Mouse (Mus musculus): ENCODE measurements around the gene Glrx5.

Glrx5 gene

DNA sequence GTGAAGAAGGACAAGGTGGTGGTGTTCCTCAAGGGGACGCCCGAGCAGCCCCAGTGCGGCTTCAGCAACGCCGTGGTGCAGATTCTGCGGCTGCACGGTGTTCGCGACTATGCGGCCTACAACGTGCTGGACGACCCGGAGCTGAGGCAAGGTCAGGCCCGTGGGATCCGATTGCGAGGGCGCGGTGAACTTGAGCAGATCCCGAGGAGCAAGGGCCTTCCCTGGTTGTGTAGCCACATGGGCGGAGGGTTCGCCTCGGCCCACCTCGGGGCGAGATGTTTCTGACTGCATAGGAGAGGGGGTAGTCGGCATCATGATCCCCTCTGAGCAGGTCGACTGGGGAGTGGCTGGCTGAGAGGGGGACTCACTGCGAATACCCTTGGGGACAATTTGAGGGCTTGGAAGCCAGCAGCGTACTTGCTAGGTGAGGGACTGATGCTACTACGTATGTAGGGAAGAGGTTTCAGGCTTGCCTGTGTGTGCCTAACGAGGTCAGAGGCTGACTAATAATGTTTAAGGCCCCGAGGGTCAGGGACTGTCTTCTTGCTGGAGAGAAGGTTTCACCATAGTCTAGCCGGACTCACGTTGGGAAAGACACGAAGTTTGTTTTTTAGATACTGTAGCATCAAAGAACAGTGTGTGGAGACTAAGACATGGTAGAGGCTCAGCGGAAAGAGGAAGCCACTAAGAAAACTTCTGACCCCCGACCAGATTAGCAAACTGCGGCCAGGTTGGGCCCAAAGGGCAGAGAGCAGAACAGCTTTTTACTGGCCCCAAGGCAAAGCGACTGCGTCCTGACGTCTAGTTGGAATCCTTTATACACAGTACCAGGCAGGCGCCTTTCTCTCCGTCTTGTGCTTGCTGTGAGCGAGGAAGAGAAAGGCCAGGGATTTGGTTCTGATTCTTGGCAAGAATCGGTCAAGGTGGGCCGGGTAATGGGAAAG, 616 bp downstream of the Glrx5 start:
- DNase-seq: no peak

DNA sequence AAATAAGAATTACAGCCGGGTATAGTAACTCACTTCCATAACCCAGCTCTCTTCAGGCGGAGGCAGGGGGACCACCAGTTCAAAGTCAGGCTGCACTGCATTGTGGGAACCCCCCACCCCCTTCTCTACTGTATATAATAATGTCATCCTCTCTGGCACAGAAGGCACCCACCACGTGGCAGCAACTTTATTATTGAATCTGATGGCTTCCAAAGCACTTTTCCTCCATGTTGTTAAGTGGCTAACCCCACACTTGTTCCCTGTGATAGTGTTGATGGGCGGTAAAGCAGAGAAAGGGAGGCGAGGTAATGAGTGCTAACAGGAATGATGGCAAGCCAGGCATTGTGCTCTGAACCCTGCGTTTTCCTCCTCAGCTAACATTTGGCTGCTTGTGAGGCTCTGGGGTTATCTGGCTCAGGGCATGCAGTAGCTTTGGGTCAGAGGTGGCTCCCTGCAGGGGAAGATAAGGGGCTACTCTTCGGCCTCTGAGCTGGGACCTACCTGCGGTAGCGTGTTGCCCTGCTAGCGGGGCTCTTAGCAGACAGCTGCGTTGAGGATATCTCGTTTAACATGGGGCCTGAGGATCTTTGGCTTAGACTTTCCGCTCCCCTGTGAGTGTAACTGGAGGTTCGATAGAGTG, 1.8 kb downstream of the Glrx5 start:
- no peak for DNase-seq

GRCm38 (mm10) chr12:105038211-105038610, 5.7 kb downstream of the Glrx5 start:
- DNase-seq: no peak

DNA sequence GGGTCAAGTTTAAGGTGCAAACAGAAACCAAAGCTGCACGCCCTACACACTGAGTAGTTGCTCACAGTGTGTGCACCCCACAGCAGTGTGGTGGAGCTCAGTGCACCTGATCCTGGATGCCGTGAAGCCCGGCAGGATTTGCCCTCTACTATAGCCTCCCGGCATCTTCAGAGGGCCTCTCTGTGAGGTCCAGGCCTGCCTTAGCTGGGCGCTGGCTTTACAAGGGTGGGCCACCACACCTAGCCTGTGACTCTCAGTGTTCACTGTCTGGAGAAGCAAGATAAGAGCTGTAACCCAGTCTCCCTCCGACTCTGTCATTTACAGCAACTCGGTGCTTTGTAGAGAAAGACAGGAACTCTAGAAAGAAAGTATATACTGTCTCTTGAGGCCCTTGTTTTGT, 6.4 kb downstream of the Glrx5 start:
- no peak for DNase-seq

DNA sequence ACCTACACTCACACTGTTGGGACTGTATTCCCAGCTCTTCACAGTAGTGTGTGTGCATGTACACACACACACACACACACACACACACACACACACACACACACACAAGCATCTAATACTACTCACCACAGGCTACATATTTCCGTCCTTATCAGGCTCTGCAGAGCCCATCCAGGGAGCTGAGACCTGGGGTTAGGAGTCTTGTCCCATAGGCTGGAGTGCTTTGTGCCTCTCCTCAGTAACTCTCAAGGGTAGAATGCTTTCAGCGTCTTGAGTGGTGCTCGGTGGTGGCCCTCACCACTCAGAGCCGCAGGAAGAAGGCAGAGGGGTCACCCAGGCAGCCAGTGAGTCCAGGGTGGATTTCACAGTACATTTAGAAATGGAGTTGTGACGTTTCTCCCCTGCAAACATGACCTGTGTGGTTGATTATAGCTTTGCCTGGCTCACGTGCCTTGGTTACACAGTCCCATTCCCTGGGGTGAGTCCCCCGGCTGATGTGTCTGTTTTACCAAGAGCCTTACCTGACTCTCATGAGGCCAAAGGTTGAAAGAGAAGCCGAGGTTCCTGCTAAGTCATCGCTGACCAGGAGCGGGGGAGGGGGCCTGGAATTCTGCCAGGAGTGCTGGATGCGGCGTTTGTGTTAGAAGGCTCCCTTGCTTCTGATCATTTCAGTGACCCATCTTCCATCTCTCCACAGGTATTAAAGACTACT, 7.2 kb downstream of the Glrx5 start:
- DNase-seq: no peak

DNA sequence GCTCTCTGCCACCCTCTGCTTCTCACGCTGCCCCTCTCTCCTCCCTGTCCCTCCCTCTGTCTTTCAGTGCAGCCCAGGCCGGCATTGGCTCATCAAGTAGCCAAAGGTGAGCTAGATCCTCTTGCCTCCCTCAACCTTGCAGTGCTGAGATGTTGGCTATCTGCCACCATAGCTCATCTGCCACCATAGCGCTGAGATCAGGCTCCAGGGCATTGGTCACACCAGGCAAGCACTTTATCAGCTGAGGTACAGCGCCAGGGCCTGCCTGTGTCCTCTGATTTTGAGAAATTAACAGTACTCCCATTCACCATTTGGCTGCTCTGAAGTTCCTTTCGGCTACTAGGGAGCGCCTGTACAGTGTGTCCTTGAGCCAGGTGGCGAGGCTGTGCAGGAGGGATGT, 8.5 kb downstream of the Glrx5 start:
- DNase-seq: no peak

DNA sequence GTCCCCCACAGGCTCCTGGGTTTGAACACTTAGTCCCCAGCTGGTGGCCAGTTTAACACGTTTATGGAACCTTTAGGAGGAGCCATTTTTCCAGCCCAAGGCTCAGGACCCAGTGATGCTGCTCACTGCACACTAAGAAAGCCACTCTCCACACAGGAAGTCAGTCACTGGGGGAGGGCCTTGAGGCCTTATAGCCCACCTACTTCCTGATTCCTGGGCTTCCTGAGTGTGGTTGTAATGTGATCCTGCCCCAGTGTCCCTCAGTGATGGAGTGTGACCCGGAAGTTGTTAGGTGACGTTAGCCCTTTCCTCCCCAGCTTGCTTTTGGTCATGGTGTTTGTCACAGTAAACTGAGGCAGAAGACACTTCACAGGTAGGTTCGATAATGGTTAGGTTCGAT, 10.6 kb downstream of the Glrx5 start:
- no peak for DNase-seq

DNA sequence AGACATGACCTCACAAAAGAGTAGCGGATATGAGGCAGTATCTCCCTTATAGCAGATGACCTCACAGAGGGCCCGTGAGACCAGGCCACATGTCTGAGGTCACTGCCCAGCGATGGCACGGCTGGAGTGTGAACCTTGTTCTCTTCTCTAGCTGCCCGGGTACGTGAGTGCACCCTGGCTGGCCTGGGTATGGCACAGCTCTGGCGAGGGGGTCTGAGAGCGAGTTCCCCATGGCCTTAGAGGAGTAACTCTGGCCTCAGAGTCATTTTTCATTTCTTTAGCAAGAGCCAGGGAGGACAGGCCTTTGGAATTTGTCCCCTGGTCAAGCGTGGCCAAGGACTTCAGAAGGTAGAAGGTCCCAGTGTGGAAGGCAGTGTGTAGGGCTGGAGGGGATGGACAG, 12.3 kb downstream of the Glrx5 start:
- DNase-seq: no peak

- DNase-seq: no peak
These were observed 15.9 kb downstream of the Glrx5 start for GRCm38 (mm10) chr12:105048301-105048863.

DNA sequence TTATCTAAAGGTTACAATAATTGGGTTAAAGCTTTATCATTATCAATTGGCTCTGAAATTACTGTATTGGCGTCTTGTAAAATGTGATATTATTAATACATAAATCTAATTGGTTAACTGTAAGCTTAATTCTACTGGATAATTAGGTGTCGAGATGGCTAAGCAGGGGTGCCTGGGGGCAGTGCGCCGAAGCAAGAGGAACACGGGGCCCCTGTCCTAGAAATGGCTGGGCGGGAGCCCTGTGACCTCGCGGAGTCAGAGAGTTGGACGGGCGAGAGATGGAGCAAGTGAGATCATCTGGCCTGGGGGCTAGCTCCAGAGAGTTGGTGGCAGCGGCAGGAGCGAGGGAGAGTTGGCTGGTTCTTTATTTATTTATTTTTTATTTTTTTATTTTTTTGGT, 17.3 kb downstream of the Glrx5 start:
- no peak for DNase-seq

GRCm38 (mm10) chr12:105050898-105051297, 18.4 kb downstream of the Glrx5 start:
- peak; percentile 62 for DNase-seq

GRCm38 (mm10) chr12:105054041-105054440, 21.6 kb downstream of the Glrx5 start:
- DNase-seq: no peak

DNA sequence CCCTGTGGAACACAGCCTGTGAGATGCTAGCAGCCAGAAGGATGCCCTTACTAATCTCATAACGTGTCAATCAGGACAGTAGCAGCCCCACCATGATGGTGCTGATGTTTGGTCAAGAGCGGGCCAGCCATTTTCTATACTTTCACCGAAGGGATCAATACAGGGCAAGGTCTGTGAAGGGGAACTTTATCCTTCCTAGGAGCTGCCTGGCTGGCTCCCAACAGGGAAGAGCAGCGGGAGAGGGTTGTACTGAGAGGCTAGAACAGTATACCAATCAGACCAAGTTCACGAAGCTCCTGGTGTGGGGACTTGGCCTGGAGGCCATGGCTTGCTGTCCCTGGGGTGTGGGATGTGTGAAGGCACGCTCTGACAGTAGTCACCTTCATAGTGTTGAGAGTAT, 22.8 kb downstream of the Glrx5 start:
- DNase-seq: no peak

DNA sequence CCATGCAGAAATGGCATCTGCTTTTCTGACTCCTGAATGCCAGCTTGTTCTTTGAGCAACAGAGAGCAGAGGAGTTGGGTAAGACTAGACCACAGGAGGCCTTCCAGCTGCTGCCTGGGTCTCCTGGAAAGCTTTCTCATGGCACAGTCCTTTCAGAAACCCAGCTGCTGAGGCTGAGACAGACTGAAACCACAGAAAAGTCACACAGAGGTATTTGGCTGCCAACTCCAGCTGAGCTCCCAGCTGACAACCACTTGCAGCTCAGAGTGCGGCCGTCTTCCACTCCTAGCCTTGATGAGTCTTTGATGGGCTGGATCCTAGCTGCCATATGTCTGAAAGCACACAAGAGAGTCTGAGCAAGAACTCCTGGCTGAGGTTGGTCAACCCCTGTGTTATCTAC, 27.5 kb downstream of the Glrx5 start:
- DNase-seq: no peak

- DNase-seq: peak; percentile 33
These were observed 31.0 kb downstream of the Glrx5 start for GRCm38 (mm10) chr12:105063201-105064134.

DNA sequence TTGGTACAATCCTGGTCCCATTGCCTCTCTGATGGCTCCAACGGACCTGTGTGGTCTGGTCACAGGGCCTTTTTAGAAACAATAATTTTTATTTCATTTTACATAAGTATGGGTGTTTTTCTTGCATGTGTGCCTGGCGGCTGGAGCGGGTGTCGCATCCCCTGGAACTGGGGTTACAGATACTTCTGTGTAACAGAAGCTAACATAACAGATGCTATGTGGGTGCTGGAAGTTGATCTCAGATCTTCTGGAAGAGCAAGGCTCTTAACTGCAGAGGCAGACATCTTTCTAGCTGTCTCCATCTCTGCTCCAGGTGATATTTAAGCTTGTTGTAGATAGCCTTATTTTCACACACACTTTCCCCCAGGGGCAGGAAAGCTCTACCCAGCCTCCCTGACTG, 31.7 kb downstream of the Glrx5 start:
- DNase-seq: no peak

DNA sequence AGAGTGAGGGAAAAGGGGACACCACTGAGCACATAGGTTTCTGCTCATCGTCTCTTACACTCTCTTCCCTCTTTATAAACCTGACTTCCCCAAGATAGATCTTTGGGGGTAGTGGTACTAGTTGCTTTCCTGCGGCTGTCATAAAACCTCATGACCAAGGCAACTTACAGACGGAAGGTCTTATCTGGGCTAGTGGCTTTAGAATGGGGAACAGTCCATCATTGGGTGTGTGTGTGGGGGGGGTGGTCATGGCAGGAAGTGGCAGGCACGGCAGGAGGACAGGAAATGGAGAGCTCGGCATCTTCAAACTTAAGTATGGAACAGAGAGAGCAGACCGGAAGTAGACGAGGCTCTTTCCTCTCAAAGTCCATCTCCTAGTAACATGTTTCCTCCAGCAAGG, 32.6 kb downstream of the Glrx5 start:
- no peak for DNase-seq

- DNase-seq: no peak
These were observed 34.0 kb downstream of the Glrx5 start for GRCm38 (mm10) chr12:105066523-105066922.

DNA sequence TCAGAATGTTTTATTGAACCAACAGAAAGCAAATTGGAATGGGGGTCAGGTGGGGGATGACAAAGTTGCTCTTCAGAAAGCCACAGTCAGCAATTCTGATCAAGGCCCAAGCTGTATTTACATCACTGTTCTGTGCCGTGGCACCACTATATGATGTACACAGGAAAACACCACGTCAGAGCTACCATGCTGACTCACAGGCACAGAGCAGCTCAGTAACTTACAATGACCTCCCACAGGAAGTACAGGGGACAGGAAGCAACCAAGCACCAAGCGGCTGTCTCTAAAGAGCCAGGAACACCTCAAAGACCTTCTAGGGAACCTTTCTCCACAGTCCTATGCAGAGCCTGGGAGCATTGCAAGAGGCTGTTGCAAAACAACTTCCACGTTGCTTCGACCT, 36.4 kb downstream of the Glrx5 start:
- no peak for DNase-seq

DNA sequence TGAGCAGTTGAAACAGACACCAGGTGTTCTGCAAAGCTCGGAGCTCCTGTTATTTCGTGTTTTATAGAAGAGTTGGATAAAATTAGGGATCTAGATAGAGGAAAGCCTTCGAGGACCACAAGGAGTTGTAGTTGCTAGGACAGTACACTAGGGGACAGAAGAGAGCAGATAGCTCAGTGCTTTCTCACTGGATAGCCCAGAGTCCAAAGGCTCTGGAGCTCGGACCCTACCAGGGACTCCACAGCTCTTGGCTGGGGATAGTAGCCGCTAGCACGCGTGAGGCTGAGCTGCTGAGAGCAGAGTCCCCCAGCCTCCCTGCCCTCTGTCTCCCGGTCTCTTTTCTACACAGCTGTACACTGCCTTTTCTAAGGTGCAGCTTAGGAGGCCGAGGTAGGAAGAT, 41.2 kb downstream of the Glrx5 start:
- no peak for DNase-seq

DNA sequence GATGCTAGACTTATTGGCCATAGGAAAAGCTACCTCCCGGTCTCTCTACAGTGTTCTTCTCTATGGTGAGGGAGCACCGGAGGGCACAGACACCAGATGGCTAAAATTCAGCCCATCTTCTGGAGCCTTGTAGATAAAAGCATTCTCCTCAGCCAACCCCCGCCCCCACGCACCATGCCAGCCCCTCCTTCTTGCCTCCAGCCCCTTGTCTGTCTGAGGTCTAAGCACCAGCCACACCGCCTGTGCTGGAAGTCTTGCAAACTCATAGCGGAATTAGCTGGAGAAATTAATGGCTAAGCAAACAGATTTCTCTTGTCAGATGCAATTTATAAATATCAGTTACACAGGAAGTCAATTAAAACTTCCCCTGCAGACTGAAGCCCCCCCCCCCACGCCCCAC, 43.0 kb downstream of the Glrx5 start:
- no peak for DNase-seq

- no peak for DNase-seq
These were observed 44.0 kb downstream of the Glrx5 start for GRCm38 (mm10) chr12:105076511-105076910.
